ENCODE assay signal across 8 mouse cellular contexts in the genomic region with DNA sequence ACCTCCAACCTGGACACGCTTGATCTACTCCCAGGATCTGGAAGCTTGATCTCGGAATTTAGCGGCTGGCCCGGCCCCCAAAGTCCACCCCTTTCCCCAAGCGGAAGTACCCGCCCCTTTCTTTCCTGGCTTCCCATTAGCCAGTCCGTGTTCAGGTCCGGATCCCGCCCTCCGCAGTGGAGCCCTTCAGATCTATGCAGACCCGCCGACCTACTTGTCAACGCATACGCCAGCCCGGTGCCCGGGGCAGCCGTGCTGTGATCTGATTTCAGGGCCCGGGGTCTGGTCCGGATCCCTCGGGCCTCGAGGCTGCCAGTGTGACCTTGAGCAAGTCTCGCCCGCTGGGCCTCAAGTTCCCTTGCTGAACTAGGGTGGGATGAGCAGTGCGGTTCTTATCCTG. TPM values are rescaled to one million over a fixed set of nuclear protein-coding genes. Genes with fewer than 3 reads are reported as not detected.
DNase-seq lines count a peak whose midpoint lies in the region; ATAC-seq lines count a peak whose summit lies in the region.

A gene (minus strand): TSS at position 112 of the 400 bp plus-strand sequence.
A gene (plus strand): TSS at position 126 of the 400 bp plus-strand sequence.

- peaks cover 18% of the 10 kb centered on the region for H3K36me3 ChIP-seq in hindbrain, embryonic 15.5 days

- H3K4me3 ChIP-seq in hindbrain, embryonic 15.5 days, result peak within 1 kb of the TSS; percentile 61

- no peaks in the 10 kb centered on the region for H3K27me3 ChIP-seq in hindbrain, embryonic 15.5 days

- peak; percentile 76 for DNase-seq in WW6 (ENCODE audit: low read depth, low spot score)
- DNase-seq in cerebellum, postnatal 25 days, result peak; percentile 88 to 91
- peak; percentile 90 for DNase-seq in gastrocnemius, adult 18-20 months (ENCODE audit: low spot score)
- DNase-seq in left cerebral cortex, postnatal 10 days (ENCODE audit: extremely low spot score in 1 of 2, low spot score in 2 of 2), result peak; percentile 75 to 92
- peak; percentile 72 for DNase-seq in right cerebral cortex, postnatal 14 days

- peaks cover 54% of the 10 kb centered on the region for H3K4me1 ChIP-seq in hindbrain, embryonic 15.5 days (replicated peaks)

- WGBS in hindbrain, embryonic 15.5 days, result under 1% methylated on average over 24 of the region's 24 CpGs

- peak within 1 kb of the TSS; percentile 78 for H3K27ac ChIP-seq in hindbrain, embryonic 15.5 days (replicated peaks)

- H3K9ac ChIP-seq in hindbrain, embryonic 15.5 days, result peak within 1 kb of the TSS; percentile 68

- no peaks in the 10 kb centered on the region for H3K9me3 ChIP-seq in hindbrain, embryonic 15.5 days

- peak; percentile 79 for ATAC-seq in hindbrain, embryonic 15.5 days (ENCODE audit: low FRiP score, low read depth)
- ATAC-seq in megakaryocyte progenitor cell, adult 5-6 weeks (replicated peaks; ENCODE audit: poor library complexity), result peak; percentile 69
- ATAC-seq in activated CD4-positive, CD25-positive, alpha-beta regulatory T cell, adult 4 months, result no peak

- H3K4me2 ChIP-seq in hindbrain, embryonic 15.5 days, result peak within 1 kb of the TSS; percentile 86

- intact Hi-C loops in left cerebral cortex, postnatal 10 days (cut with DNase I), result no loop called here

RNA-seq across cellular contexts. Expression of the first gene that starts in this region (rescaled TPM):
- total RNA-seq in gastrocnemius, adult 18-20 months (2021), result 10 to 100 TPM; 12.0 to 13.7 TPM
- polyA plus RNA-seq in hindbrain, embryonic 15.5 days (2015; fragmentation: Nextera tagmentation; extraction: Ambion mirVana), result 22.8 and 23.9 TPM in 2 replicates
- 1 to 10 TPM; 9.2 to 9.5 TPM for total RNA-seq in left cerebral cortex, postnatal 10 days (2021)
- total RNA-seq in megakaryocyte progenitor cell, adult 5-6 weeks (2015), result 10.6 and 18.9 TPM in 2 replicates
- 7.7 and 13.3 TPM in 2 replicates for total RNA-seq in megakaryocyte progenitor cell, adult 5-6 weeks (2017)
- polyA plus RNA-seq in activated CD4-positive, CD25-positive, alpha-beta regulatory T cell, adult 4 months (2017; shearing (Covaris generic)), result 10 to 100 TPM; 29.8 to 33.4 TPM

RNA-seq across cellular contexts. Expression of the second gene that starts in this region (rescaled TPM):
- 10 to 100 TPM; 24.4 to 26.4 TPM for total RNA-seq in gastrocnemius, adult 18-20 months (2021)
- 21.5 and 21.8 TPM in 2 replicates for polyA plus RNA-seq in hindbrain, embryonic 15.5 days (2015; fragmentation: Nextera tagmentation; extraction: Ambion mirVana)
- total RNA-seq in left cerebral cortex, postnatal 10 days (2021), result 10 to 100 TPM; 20.2 to 20.8 TPM
- 1.4 and 2.2 TPM in 2 replicates for total RNA-seq in megakaryocyte progenitor cell, adult 5-6 weeks (2015)
- 0.08 and 0.81 TPM in 2 replicates for total RNA-seq in megakaryocyte progenitor cell, adult 5-6 weeks (2017)
- 1 to 10 TPM; 4.5 to 7.3 TPM for polyA plus RNA-seq in activated CD4-positive, CD25-positive, alpha-beta regulatory T cell, adult 4 months (2017; shearing (Covaris generic))

Comparison
In these comparisons a context has a peak if more than half of its experiments do, and no peak if none do; other contexts are left out.
1. RNA of the second gene that starts in this region (total RNA-seq): 24.4 to 26.4 TPM in gastrocnemius, adult 18-20 months and 20.2 to 20.8 TPM in left cerebral cortex, postnatal 10 days; 0.08 to 2.2 TPM in megakaryocyte progenitor cell, adult 5-6 weeks; every median in the first group is over 4 times any median in the second.
2. Peak in every context shown above with its lines, with median percentiles within 50 percentile points of each other: DNase-seq.